Mouse (Mus musculus): ENCODE measurements around the gene Trip12. TPM values are rescaled to one million over a fixed set of nuclear protein-coding genes. Genes with fewer than 3 reads are reported as not detected.

The Trip12 gene
- total RNA-seq, 2 experiments from 2014 or later: 161 to 164 TPM

Small RNAs within 50 kb of the gene (microRNA-seq; reads per million reads assigned to microRNA genes)
- 1.1 to 1.5 reads per million in 2 experiments for gene Mir5126 (ENCODE audit: borderline replicate concordance in 2 of 2)

Other genes with a start within 250 kb of the Trip12 start
- gene Dner, start 144.3 kb downstream of the Trip12 start, total RNA-seq (2021): under 1 TPM in 1 of 2 experiments, not detected in 1; 0.23 TPM
- gene Fbxo36, start 675 bp downstream of the Trip12 start, total RNA-seq (2021): 1 to 10 TPM; 1.5 to 1.9 TPM
- under 1 TPM in 1 of 2 experiments, not detected in 1; 0.16 TPM for gene Slc16a14, start 94.6 kb upstream of the Trip12 start, total RNA-seq (2021)